Mouse (Mus musculus) cerebellum, adult 2 months (tissue): ENCODE data around the gene Akap4. TPM values are rescaled to one million over a fixed set of nuclear protein-coding genes. Genes with fewer than 3 reads are reported as not detected.

Experiments used
- DNase-seq, 2 experiments: peaks; one replicate each; pipeline ENCODE4 v3.0.0; 2021
- H3K27ac ChIP-seq: fragments of 200-500 bp; 2 replicates; pipeline ENCODE4 v1.5.1; 2012; ENCODE audit warnings: low read length, control low read depth, inconsistent platforms; ENCODE audit not compliant: insufficient read depth
- H3K27me3 ChIP-seq: fragments of 200-500 bp; 2 replicates; pipeline ENCODE4 v1.6.1; 2012; ENCODE audit warnings: inconsistent platforms, mild to moderate bottlenecking, low read length, moderate library complexity; ENCODE audit not compliant: control insufficient read depth, insufficient read depth
- H3K4me1 ChIP-seq: fragments of 200-500 bp; 2 replicates; pipeline ENCODE4 v1.6.1; 2011; ENCODE audit warnings: low read length; ENCODE audit not compliant: control insufficient read depth, insufficient read depth
- H3K4me3 ChIP-seq: fragments of 200-500 bp; replicated peaks from 2 replicates; pipeline ENCODE3; 2011; ENCODE audit warnings: mild to moderate bottlenecking, low read depth, low read length, control low read depth; ENCODE audit not compliant: insufficient read depth
- CTCF ChIP-seq: fragments of 200-500 bp; IDR thresholded peaks from 2 replicates; pipeline ENCODE4 v1.5.1; 2011; ENCODE audit warnings: low read depth, mild to moderate bottlenecking, control low read depth, low read length, moderate library complexity, borderline replicate concordance; ENCODE audit not compliant: insufficient read depth
- POLR2A ChIP-seq: fragments of 200-500 bp; IDR thresholded peaks from 2 replicates; pipeline ENCODE4 v1.6.1; 2011; ENCODE audit warnings: low read length, control low read depth, borderline replicate concordance; ENCODE audit not compliant: insufficient read depth
- WGBS: fragments of 180-500 bp; shearing (Covaris S2); methylation state at CpG from one replicate; pipeline ENCODE4 v1.1.7; 2018; 5-methylcytosine and 5-hydroxymethylcytosine counted together
- polyA plus RNA-seq: library from polyadenylated mRNA; depleted of rRNA; stranded (reverse); fragments of >200 nt; gene quantifications from 2 replicates; pipeline ENCODE4 v1.2.3, GENCODE M21; 2012; rRNA removed

The Akap4 gene
- not detected in 2 replicates for polyA plus RNA-seq

DNA sequence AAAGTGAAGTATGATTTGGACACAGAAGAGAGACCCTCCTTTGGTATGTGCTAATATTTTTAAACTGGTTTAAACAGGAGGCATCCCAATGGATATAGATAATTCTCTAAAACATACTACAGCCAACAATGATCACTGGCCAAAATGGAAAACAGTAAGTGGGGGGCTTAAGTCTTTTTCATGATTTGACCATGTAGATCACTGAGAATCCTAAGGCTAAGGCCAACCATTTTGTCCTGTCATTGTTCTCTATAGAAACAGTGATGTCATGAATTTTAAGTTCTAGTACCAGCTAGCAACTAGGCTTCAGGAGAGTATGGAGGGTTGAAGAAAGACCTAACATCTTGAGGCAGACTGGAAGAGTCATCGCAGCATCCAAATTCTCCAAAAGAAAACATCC lies at the start of gene Akap4:
Akap4 (plus strand) TSS at position 301 of the 400 bp plus-strand sequence.
- Histone ChIP-seq H3K27ac (no peak within 1 kb of the TSS), H3K4me1 (no peaks in the 10 kb centered on the region), H3K27me3 (no peaks in the 10 kb centered on the region), H3K4me3 (no peak within 1 kb of the TSS)
- WGBS, result 100% methylated on average over 1 of the region's 1 CpGs
- DNase-seq, result no peak
- no peak for TF ChIP-seq POLR2A
- no peak for TF ChIP-seq CTCF

- Histone ChIP-seq H3K27me3 (no peaks in the 10 kb centered on the region), H3K27ac (no peak within 1 kb of the TSS), H3K4me3 (no peak within 1 kb of the TSS), H3K4me1 (no peaks in the 10 kb centered on the region)
- DNase-seq, result no peak
- TF ChIP-seq CTCF, result no peak
- WGBS, result 95% methylated on average over 19 of the region's 19 CpGs
These were observed 25.8 kb upstream of the Akap4 start, which contains the start of gene Ccnb3 for GRCm38 (mm10) chrX:7041519-7041918. Gene Ccnb3, minus strand, starts transcription at chrX:7041619.

DNA sequence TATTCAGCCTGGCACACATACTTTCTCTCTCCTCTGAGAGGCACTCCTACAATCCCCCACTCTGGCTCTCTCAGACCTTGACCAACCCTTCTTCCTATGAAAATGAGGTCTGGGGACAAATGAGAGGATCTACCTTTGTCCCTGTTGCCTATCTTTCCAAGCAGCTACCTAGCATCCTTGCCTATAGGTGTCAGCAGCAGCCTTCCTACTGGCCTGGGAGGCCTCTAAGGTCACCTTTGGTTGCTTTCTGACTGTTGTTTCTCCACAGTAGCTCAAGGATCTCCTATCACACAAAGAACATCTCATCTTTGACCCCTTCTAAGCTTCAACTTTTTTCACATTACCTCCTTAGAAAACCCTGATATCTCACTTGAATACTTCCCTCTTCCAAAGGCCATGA lies 10.3 kb upstream of the Akap4 start:
- H3K27ac ChIP-seq, result no peak overlapping the region
- TF ChIP-seq POLR2A (no peak), CTCF (no peak)
- H3K4me3 ChIP-seq, result no peak overlapping the region
- no peaks in the 10 kb centered on the region for H3K27me3 ChIP-seq
- DNase-seq, result no peak
- H3K4me1 ChIP-seq, result no peaks in the 10 kb centered on the region

- no peak for DNase-seq
- TF ChIP-seq POLR2A, result no peak
- TF ChIP-seq CTCF, result no peak
- H3K4me1 ChIP-seq, result no peaks in the 10 kb centered on the region
- H3K4me3 ChIP-seq, result no peak overlapping the region
- 83% methylated on average over 2 of the region's 2 CpGs for WGBS
- H3K27me3 ChIP-seq, result no peaks in the 10 kb centered on the region
- no peak overlapping the region for H3K27ac ChIP-seq
These were observed 9.7 kb upstream of the Akap4 start for GRCm38 (mm10) chrX:7057634-7058033.

DNA sequence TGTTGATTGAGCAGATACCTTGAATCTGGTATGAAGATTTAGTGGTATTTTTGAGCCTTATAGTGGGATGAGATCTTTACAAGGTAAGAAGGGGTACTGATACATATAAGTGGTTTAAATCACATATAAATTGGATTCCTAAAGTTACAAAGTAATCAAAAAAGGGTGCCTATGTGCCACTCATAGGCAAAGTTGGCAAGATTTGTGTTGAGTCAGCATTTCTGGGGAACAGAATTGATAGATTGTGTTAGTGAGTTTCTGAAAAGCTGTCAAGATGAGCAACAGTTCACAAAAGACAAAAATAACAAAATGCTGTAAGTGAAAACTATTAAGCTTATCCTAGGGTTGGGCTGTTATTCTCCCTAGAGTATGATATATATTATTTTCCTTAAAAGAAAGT lies 3.2 kb upstream of the Akap4 start:
- no peak overlapping the region for H3K27ac ChIP-seq
- no peaks in the 10 kb centered on the region for H3K27me3 ChIP-seq
- no peak overlapping the region for H3K4me3 ChIP-seq
- no peaks in the 10 kb centered on the region for H3K4me1 ChIP-seq
- no peak for DNase-seq
- TF ChIP-seq CTCF (no peak), POLR2A (no peak)

DNA sequence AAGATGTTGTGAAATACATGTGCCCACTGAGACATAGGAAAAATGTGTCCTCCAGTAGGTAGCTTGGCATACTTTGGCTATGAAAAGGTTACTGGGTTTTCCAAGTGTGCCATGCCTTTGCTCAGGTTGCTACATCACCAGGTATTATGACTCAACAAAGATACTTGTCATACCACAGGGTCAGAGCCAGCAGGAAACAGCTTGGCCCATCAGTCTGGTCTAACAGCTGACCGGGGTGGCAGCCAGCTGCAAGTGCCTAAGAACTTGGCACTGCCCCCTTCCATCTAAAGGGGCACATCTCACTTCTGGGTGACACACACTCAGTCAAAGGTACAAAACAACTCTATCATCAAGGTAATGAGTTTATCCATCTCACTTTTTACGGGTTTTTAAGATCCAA lies 683 bp downstream of the Akap4 start:
- no peak overlapping the region for H3K4me3 ChIP-seq
- DNase-seq, result no peak
- TF ChIP-seq POLR2A (no peak), CTCF (no peak)
- 58% methylated on average over 2 of the region's 2 CpGs for WGBS
- no peaks in the 10 kb centered on the region for H3K4me1 ChIP-seq
- no peak overlapping the region for H3K27ac ChIP-seq
- no peaks in the 10 kb centered on the region for H3K27me3 ChIP-seq

GRCm38 (mm10) chrX:7079820-7080429 lies 12.6 kb downstream of the Akap4 start:
- Histone ChIP-seq H3K4me1 (no peaks in the 10 kb centered on the region), H3K27me3 (no peaks in the 10 kb centered on the region), H3K4me3 (no peak overlapping the region), H3K27ac (no peak overlapping the region)
- DNase-seq, result no peak
- 75% methylated on average over 6 of the region's 6 CpGs for WGBS
- TF ChIP-seq POLR2A (no peak), CTCF (no peak)

GRCm38 (mm10) chrX:7085878-7086277 lies 18.6 kb downstream of the Akap4 start:
- Histone ChIP-seq H3K27ac (no peak overlapping the region), H3K4me3 (no peak overlapping the region), H3K4me1 (no peaks in the 10 kb centered on the region), H3K27me3 (no peaks in the 10 kb centered on the region)
- WGBS, result 88% methylated on average over 1 of the region's 1 CpGs
- TF ChIP-seq POLR2A, result no peak
- TF ChIP-seq CTCF, result no peak
- no peak for DNase-seq

DNA sequence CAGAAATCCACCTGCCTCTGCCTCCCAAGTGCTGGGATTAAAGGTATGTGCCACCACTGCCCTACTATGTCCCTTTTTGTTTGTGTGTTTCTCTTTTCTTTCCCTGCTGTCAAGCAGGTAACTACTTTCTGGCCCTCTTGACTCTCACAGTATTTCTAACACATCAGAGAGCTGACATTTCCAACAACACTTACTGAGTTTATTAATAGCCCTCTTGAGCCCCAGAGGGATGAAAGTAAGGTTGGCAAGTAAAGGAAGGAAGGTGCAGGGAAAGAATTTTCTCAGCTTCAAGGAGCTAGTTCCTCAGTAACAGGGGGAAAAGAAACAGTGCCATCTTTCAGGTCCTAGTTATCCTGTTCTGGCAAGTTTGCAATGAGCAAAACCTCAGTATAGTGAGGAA lies 23.0 kb downstream of the Akap4 start:
- Histone ChIP-seq H3K4me3 (no peak overlapping the region), H3K4me1 (no peaks in the 10 kb centered on the region), H3K27ac (no peak overlapping the region), H3K27me3 (no peaks in the 10 kb centered on the region)
- no peak for TF ChIP-seq POLR2A
- TF ChIP-seq CTCF, result no peak
- no peak for DNase-seq
